Mouse (Mus musculus) frontal cortex, adult 2 months (tissue): ENCODE data around the gene Topbp1. TPM values are rescaled to one million over a fixed set of nuclear protein-coding genes. Genes with fewer than 3 reads are reported as not detected.
"Not testable (repeated sequence)": the region's sequence is repeated elsewhere in the genome, so short reads cannot be mapped to it uniquely, and the experiment has no call there.

ENCODE experiments used
- DNase-seq, 2 experiments: peaks; one replicate each; pipeline ENCODE4 v3.0.0; 2022; ENCODE audit warnings: low spot score in 1 of 2; ENCODE audit errors: extremely low spot score in 1 of 2
- polyA plus RNA-seq: library from polyadenylated mRNA; depleted of rRNA; stranded (reverse); fragments of >200 nt; gene quantifications from 2 replicates; pipeline ENCODE4 v1.2.3, GENCODE M21; 2012

Topbp1 gene
- polyA plus RNA-seq, 1 experiment: 13.9 TPM

DNA sequence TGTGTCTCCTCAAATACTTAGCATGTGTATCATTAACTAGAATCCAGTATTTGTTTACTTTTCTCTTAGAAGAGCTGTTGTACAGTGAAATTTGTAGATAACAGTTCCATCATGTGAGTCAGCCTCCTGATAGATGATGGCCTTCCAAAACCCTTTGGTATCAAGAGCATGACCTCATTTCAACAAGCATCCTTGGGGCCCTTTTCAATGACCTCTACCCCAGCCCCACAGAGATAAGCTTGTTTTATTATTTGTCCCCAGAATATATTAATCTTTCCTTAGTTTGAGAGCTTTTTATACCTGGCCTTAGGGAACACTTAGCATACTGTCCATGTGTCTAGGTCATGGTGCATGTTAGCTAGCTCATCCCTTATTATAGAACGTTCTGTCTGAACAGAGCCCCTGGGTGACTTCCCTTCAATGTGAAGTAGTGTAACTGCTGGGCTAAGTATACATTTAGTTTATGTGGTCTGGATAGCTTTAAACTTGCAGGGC is 43.0 kb downstream of the Topbp1 start:
- DNase-seq: no peak

DNA sequence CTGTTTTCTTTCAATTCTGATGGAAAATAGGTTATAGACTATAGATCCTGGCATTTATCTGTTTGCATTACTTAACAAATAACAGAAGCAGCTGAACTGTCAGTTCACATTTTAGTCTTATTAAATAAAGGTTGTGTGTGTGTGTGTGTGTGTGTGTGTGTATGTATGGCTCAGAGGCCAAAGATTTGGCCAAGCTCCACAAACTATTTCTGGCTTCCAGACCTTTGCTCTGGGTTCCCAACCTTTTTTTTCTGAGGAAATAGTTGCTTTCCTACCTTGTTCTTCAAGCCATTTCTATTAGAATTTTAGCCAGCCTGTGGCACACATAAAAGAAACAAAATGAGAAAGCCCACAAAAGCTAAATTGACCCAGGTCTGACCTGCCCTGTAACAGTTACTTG is 43.8 kb downstream of the Topbp1 start:
- DNase-seq: no peak

DNA sequence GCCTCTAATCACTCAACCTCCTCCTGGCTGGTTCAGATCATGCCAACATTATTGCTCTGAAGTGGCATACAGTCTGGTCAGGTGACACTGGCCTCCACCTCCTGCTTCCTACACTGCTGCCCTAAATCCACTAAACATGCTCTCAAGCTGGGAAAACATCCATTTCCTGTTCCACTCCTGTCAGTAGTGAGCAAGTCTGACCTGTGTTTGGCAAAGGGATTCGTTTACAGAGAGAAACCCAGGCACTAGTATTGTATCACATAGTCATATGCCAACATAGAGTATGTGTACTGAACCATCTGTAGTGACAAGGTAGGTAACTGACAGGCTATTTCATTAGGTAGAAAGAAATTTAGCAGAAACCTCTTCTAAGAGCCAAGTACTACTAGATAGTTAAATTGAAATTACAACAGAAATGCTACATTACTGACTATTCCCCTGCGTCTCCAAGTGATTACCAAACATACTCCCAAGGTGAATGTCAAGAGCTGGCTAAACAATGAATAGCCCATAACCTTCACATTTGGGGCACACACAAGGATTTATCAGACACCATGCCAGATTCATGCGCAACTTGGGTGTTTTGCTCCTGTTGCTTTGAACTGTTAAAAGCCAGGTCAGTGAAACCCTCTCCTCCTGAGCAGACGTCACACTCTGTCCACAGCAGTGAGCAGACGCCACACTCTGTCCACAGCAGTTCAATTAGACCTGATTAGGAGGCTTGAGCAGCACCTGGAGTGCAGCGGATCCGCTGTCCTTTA is 48.7 kb downstream of the Topbp1 start:
- not testable (repeated sequence) for DNase-seq

DNA sequence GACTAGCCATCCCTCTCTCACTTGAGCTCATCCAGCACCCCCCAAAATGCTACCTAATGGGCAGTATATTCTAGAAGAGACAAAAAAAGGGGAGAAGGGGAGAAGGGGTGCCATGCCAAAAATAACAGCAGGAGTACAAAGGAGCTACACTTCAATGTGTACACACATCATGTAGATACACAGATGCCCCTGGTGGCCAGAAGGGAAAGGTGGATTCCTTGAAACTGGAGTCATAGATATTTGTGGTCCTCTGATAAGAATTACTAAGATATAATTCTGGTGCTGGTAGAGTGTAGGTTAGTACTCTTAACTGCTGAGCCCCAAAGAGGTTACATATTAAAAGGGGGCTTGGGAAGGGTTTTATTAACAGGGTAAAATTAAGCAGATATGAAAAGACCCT is 52.9 kb downstream of the Topbp1 start:
- DNase-seq: no peak

DNA sequence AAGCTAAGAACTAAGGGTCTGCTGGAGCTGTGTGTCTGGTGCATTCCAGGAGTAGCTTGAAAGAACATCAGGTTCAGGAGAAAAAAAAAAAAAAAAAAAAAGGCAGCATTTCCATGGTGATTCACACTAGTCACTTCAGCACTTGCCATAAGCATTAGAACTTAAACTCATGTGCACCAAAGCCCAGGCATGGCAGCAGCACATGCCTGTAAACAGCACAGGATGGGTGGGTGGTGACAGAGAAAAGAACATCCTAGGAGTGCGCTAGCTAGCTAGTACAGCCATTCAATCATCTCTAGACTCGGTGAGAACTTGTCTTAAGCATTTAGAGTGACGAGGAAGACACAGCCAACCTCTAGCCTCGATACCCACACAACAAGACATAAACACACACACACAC is 53.5 kb downstream of the Topbp1 start:
- DNase-seq: no peak

DNA sequence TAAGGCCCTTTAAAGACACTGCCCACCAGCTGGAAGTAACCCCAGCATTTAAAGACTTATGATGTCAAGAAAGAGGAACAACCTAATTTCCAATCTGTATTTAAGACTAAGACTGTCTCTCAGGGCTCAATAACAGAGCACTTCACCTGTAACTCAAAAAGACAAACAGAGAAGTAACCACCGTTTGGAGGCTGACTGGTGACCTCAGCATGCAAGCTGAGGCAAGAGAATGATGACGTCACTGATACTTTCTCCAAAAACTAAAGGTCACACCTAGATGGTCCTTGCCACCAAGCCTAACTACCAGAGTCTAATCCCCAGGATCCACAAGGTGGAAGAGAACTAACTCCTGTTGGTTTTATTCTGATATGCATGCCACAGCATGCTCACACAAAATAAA is 55.6 kb downstream of the Topbp1 start:
- no peak for DNase-seq

DNA sequence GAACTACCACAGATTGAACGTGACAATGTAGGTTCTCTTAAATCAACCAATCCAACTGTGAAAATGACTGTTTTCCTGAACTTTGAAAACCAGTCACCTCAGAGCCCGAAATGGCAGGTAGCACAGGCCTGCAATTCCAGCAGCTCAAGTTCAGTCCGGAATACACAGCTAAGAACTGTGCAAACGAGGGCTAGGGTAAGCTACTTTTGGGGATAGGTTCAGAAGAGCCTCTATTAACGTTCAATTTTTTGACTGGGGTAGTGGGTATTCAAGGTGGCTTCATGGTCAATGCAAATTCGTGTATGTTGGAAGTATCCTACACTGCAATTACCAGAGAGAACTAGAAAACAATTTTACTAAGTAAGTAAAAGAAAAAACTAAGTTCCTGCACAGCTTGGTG is 58.1 kb downstream of the Topbp1 start:
- no peak for DNase-seq

DNA sequence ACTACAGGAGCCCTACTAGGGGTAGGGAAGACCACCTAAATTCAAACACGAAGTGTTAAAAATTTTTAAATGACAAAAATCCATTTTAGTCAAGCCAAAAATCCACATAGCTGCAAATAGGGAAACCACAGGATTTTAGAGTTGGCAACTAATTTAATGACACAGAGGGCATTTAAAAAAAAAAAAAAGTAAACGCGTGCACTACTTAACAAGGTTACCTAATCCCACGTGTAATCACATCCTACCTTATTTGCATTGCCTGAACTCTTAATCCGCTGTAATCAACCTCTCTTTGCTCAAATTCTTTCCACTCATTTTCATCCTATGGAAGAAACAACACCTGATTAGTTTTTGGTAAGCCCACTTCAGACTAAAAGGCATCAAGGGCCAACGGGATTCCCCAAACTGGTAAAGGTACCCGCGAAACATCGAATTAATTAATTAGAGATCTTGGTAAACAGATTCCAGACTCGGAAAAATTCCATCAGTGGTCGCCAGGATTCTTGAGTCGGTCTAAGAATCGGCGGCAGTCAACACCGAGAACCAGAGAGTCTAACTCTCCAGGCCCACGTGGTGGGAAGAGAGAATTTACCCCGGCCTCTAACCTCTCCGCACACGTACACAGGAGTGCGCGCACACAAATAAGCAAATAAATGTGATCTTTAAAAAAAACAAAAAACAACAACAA is 58.9 kb downstream of the Topbp1 start:
- DNase-seq: no peak

DNA sequence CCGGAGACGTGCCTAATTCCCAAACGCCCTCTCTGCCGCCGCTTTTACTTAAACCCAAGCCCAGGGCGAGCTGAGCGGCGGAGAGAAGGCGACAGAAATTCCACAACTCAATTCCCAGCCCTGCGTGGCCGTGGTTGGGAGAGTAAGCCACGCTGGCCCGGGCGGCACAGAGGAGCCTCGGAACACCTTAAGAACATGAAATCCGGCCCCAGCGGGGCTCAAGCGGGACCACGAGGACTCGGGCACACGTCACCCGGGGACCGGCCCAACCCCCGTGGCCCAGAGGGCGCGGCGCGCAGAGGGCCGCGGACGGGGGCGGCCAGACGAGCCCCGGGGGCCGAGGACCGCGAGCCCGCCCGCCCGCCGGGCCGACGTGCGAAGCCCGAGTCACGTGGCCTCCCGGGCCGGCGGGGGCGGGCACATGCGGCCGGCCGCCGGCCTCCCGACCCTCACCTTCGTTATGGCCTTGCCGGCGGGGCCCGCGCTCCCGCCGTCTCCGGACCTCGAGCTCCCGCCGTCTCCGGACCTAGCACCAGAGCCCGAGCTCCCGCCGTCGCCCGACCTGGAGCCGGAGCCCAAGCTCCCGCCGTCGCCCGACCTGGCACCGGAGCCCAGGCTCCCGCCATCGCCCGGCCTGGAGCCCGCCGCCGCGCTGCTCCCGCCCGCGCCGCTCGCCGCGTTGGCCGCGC is 59.7 kb downstream of the Topbp1 start:
- peak in 1 of 2 experiments; percentile 31 for DNase-seq

DNA sequence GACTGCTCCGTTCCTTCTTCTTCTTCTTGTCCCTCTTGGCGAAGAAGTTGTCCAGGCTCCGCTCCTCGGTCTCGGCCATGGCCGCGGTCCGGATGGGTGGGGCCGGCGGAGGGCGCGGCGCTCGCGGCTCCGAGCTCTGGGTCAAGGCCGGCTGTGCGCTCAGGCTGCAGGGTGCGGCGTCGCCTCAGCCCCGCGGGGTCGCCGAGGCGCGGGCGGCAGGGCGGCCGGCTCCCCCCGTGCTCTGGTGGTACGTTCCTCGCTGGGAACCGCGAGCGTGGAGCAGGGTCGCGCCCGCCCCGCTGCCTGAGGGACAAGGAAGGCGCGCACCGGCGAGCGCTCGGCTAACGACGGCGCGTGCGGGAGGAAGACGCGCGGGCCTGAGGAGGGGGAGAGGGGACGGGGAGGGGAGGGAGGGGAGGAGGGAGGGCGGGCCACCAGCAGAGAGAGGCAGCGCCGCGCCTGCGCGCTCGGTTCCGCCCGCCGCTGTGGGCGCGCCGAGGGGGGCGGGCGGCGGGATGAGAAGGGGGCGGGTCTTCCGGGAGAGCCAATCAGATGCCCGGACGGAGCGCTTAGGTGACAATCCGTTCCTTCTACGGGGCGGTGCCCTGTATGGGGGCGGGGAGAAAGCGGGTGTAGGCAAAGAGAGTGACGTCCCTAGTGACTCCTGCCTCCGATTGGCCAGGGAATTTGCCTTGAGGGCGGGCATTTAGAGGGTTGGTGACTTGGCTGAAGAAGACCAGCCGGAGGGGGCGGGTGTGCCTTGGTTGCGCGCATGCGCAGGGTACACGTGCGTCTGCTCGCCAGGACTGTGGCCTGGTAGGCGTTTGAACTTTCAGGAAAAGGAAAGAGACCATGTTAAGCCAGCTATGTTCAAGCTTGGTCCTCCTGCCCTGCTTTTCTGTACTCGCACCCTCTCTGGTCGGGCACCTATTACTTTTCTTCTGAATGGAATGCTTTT is 60.6 kb downstream of the Topbp1 start, which contains the start of gene Cdv3:
Gene Cdv3 (minus strand): TSS at position 551 of the 958 bp plus-strand sequence.
- DNase-seq: peak; percentile 99 to 100

DNA sequence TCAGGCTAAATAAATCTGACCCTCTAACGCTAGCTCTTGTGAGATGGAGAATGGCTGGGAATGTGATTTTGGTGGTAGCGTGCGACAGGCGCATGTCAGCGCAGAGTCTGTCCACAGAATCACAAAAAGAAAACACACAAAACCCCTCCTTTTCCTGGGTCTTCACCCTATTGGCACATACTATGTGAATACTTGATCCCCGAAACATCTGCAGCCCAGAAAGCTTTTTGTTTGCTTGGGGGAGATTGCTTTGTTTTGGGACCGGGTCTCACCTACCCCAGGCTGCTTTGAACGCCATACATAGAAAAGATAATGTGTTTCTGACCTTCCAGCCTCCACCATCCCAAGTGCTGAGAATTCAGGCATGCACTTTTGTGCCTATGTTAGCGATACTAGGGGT is 61.3 kb downstream of the Topbp1 start:
- DNase-seq: no peak

DNA sequence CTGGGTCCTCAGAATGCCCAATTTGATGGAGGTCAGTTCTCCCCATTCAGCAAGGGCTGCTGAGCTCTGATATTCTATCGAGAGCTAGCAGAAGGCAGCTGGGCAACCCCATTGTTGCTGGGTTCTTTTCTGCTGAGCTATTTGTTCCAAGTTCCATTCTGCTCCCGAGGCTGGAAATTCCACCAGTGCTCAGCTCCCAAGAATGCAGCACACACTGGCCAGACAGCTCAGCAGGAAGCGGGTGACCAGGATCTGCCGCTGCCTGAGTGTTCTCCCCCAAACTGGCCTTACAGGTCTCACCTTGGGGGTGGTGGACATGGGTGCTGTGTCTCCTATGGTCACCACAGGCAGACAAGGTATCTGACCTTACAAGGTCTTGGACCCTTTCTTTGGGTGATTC is 64.9 kb downstream of the Topbp1 start:
- no peak for DNase-seq

DNA sequence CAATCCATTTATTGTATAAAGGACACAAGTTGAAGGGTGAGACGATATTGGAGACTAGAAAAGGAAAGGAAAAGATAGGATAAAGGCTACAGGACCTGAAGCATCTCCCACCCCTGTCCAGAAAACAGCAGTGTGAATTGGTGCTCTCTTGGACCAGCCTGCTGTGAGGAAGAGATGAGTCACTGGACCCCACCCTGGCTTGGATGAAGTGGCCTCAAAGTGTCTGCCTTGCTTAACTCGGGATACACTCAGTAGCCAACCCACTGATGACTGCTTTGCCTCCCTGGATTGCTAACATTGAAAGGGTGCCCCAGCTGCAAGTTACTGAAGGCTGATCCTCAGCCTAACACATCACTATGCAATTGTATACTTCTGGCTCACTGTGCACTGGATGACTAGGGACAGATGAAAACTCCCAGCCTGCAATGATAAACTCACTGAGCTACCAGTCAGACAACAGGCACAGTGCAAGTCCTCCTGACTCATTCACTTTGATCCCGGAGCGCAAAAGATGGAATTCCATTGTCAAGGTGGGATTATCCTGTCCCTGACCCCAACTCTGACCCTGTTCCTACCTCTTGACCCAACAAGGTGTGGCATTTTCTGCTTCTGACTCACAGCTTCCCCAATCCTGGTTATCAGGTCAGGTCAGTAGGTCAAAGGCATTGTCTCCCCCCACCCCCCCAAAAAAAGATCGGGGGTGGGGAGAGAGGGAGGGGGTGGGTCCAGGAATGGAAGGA is 67.4 kb downstream of the Topbp1 start:
- DNase-seq: no peak

DNA sequence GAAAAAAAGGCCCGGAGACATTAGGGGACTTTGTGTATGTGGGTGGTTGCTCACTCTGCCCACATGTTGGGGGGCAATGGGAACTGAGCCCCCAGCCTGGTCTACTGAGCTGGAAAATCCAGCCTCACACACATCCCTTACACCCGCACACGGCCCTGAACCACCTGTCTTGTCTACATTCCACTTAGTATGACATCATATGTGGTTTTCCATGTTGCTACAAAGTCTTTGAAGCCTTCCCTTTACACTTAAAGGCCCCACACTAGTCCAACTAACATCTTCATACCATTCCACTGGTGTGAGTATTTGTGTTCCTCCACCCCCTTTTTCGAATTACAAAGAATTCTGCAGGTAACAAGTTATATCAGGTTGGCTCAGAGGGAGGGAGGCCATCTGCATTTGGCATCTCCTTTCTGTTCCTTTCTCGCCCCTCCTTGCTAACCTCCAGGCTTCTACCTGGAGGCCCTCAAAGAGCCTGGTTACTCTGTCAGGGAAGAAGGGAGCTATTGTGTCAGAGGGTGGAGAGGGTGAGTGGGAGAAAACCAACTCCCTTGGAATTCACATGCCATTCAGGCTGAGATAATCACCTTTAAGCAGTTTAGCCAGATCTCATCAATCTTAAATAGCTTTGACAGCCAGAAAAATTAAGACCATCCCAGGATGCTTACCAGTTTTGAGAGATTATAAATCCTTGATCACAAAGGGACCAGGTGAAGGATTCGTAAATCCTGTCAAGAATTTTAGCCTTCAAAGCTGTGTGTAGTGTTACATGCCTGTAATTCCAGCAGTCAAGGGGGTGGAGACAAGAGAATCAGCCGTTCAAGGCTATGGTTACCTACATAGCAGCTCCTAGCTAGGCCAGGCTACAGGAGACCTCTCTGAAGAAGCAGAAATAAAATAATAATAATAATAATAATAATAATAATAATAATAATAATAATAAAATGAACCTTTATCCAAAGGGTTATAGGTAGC is 71.6 kb downstream of the Topbp1 start:
- DNase-seq: no peak

DNA sequence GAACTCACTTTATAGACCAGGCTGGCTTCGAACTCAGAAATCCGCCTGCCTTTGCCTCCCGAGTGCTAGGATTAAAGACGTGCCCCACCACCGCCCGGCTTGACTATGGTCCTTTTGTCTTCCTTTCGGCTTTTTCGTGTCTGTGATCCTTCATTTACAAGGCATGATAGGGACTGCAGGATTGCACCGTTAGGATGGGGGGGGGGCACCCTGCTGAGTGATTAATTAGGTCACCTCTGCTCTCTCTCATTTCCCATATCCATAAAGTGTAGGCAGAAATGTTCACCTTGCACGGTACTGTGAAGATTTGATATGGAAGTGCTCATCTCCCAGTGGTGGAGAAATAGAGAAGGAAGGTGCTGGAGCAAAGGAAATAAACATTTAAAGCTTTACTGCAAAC is 73.7 kb downstream of the Topbp1 start:
- no peak for DNase-seq

DNA sequence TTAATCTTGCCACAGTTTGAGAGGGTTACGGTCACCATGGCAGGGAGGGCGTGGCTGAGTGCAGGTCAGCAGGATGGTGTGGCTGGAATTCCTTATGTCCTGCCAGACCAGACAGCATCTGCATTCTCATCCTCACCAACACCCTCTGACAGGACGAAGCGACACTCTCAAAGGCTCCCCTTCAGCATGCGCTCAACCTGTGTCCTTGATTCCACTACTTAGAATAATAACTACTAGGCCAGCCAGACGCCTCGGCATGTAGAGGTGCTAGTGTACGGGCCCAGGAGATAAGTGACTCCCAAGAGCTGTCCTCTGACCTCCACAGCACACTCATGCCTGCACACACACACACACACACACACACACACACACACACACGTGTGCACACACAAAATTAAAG is 74.2 kb downstream of the Topbp1 start:
- DNase-seq: no peak

DNA sequence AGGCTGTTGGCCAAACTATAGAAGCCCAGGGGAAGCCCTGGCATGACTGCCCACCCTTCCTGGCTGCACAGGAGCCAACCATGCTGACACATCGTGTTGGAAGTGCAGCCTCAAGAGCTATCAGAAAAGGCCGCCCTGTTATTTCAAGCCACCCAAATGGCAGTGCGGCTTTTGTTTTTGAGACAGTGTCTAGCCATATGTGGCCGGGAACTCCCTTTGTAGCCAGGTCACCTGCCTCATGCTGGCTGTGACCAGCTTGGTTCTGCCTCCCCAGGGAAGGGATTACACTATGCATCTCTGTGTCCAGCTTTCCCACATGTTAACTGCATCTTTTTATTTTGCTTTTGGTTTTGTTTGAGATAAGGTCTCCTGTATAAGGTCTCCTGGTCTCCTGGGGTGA is 75.6 kb downstream of the Topbp1 start:
- no peak for DNase-seq

DNA sequence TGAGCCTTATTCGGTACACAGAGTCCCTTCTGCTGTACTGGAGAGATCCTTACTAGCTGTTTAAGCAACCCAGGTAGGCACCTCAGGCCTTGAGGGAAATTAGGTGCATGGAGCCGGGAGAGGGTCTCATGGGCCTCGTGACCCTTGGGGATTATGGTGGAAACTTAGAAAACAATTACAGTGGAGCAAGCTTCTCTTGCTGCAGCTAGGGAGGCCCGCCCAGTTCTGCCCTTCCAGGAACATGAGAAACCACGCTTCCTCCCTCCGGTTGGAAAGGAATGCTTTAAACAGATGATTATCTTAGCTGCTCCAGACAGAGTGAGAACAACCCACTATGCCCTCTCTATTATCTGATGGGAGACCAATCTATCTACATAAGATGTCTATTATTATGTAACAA is 78.0 kb downstream of the Topbp1 start:
- DNase-seq: no peak

DNA sequence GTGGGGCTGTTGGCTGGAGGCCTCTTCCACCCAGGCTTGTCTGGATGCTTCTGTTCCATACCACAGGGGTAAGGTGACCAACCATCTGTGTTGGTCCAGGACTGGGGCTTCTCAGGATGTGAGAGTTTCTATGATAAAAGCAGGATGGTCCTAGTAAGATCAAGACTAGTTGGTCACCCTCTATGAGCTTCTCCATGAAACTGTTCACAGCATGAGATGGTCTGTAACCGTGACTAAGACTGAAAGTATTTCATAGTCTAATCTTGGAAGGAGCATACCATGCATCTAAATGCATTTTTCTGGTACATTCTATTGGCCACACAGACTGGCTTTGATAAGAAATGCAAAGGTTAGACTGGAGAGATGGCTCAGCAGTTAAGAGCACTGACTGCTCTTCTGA is 78.6 kb downstream of the Topbp1 start:
- DNase-seq: no peak
